Mouse (Mus musculus): Measurements from ENCODE around the gene Pld5.

Pld5 gene

DNA sequence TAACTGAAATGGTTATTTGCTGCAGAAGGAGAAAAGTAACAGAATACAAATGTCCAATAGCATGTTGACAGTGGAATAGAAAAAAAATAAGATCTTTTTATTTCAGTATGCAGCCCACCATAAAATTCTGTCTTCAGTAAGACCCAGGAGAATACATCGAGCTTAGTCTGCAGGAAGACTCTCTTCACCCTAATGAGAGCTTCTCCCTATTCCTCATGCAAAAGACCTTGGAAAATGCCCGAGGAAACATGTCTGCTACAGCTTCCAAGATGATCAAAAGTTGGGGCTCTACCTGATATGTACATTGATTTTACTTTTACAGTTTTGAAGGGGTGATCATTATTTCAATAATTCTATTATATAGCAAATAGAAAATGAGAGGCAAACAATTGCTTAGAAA lies 108.0 kb downstream of the Pld5 start:
- DNase-seq: no peak

DNA sequence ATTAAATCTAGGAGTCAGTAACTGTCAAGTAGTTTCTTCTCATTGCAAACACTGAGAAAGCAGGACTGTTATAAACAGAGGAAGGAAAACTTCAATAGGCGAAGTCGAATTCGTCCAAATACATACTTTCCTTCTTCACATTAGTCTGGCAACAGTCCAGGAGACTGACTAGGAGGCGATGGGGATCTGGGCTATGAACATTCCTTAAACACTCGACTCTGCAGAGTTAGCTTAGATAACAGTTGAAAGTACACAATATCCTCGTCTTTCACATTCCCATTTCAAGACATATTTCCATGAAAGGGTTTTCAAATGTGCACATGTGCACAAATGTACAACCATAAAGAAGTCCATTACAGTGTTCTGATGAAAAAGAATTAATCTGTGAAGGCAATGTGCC lies 129.8 kb downstream of the Pld5 start:
- no peak for DNase-seq

GRCm38 (mm10) chr1:176134379-176134778 lies 140.7 kb downstream of the Pld5 start:
- no peak for DNase-seq

DNA sequence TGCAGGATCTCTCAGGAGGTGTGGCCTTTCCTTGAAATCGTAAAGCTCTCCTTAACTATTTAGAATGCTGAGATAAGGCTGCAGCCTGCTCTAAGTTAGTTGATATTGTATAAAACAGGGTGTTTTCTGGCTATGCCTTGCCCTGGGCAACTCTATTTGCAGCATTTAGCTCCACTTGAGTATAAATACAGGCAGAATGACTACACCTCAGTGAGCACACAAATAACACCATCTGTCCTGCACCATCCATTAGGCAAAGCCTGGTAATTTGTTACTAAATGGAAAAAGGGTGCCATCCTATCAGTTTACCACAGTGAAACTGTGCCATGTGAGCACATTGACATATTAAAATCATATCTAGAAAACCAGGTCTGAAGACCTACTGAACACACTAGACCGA lies 149.3 kb downstream of the Pld5 start:
- peak; percentile 90 for DNase-seq

GRCm38 (mm10) chr1:176124441-176124840 lies 150.7 kb downstream of the Pld5 start:
- peak; percentile 47 for DNase-seq

DNA sequence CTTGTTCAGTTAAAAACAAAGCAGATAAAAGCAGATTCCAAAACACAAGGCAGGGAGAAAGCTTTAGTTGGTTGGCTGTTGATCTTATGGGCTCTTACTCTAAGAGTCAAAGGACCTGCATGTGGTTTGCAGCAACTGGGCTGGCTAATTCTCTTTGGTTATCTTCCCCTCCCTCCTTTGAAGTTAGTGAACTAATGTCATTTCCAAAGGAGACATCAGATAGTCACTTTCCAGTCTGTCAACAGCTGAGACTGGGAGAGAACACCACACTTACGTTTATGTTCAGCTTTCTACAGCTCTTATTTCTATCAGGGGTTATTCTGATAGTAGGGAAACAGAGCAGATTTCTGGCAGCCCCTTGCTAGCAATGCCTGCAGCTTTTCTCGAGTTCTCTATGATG lies 151.3 kb downstream of the Pld5 start:
- no peak for DNase-seq

DNA sequence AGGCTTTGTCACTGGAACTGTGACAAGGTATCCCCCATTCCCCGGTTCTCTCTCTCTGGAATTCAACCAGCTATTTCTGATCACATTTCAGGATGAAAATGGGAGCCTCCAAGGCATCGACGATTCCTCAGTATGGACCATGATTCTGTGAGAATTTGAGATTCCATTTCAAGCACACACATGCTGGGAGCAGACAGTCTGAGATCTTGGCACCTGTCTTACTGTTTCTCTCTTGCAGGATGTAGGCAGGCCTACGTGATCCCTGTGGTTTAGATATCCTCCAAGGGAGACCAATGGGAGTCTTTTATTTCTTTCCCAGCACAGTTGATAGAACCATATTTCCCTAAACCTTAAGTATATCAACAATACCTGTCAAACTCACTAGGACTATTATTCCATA lies 159.5 kb downstream of the Pld5 start:
- peak; percentile 68 for DNase-seq

DNA sequence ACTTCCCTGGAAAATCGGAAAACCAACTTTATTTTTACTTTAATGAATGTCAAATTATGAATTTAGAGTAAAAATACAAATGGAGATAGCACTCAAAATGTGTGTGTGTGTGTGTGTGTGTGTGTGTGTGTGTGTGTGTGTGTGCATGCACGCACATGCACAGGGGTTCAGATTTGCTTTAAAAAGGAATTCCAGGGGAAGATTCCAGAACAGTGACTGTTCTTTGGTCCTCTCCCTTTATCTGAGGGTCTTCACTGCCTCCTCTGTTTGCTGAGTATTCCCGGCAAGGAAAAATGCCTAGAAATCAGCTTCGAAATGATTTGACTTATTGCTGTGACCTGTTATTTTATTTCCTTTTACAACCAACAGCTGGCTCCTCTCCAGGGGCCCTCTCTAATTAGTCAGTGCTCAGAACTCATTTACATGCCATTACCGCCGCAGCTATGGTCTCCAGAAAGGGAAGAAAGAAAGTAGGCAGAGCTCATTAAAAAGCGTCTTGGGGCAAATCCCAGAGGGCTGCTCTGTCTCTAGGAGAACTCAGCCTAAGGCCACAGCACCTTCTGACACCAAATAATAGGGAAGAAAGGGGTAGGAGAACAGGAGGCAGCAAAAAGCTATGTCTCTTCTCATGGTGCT lies 176.3 kb downstream of the Pld5 start:
- DNase-seq: peak; percentile 53

DNA sequence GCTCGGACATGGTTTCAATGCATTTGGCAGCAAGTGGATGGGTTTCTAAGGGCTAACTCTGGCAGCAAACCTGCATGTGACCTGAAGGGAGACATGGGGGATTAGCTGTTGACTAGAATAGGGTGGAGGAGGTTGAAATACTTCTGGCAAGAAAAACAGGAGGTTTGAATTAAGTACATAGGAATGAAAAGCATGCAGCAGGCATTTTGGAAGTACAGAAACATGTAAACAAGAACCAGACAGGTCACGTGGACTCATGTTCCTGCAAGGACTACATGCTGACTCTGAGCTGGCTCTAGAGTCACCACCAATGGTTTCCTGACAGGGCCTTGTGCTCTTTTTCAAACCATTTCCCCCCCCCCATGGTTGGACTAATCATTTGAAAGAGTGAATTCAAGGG lies 183.0 kb downstream of the Pld5 start:
- DNase-seq: no peak

DNA sequence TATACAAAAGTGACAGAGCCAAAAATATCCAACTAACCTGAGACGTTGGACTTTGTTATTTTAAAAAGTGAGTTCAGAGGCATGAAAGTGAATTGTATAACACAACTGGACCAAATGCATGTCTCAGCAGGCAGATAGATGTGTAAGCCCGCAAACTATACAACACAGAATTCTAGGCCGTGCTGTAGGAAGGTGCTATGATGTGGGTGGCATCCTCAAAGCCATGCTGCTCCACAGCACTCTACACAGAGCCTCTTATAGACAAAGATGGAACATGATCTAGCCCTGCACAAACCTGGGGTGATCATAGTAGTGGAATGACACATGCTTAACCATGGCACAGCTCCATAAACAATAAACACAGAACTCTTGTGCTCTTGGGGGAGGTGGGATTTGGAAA lies 185.7 kb downstream of the Pld5 start:
- no peak for DNase-seq

DNA sequence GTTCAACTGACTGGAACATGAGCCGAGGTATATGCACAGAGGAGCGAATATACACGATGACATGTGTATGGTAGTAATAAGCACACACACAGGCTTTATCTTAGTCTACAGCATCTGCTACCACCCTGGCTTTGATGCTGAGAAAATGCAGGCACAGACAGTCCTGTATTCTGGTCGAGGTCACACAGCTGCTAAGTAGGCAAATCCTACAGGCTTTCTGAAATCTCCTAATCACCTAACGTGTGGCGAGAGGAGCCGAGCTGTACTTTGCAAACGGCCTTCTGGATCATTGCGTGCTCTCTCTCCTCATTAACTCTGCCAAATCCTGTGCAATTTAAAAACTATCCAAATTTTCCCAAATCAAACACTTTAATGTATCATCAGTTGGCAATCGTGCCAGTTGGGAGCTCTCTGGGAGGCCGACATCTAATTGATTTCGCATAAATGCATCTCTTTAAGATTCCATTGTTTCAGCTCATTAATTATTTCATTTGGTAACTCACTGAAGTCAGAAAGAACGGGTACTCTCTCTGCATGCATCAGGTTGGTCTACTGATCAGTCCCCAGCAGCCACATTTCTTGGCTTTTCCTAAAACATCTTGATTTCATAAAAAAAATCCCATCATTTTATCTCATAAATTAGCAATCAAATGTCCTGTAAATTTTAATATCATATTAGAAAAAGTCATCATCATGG lies 189.0 kb downstream of the Pld5 start:
- DNase-seq: no peak

DNA sequence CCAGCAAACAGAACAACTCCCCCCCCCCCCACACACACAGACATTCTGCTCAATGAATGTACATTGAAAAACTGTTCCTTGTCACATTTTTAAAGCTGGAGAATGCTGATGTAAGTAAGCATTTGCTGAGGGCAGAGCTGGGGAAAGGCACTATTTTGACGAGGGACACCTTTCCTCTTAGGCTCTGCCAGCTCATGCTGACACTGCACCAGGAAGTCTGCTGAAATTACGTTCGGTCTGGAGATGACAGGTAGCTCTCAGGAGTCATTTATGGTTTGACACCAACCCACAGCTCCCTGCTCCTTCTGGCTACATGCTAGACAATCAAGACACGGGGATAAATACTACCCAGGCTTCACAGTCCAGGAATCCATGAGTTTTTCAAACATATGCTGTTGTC lies 192.8 kb downstream of the Pld5 start:
- DNase-seq: peak; percentile 46

- DNase-seq: no peak
These were observed 194.1 kb downstream of the Pld5 start for GRCm38 (mm10) chr1:176080969-176081368.

- no peak for DNase-seq
These were observed 196.7 kb downstream of the Pld5 start for GRCm38 (mm10) chr1:176078410-176078809.

GRCm38 (mm10) chr1:176076799-176077198 lies 198.3 kb downstream of the Pld5 start:
- DNase-seq: no peak

GRCm38 (mm10) chr1:176075810-176076209 lies 199.3 kb downstream of the Pld5 start:
- no peak for DNase-seq

DNA sequence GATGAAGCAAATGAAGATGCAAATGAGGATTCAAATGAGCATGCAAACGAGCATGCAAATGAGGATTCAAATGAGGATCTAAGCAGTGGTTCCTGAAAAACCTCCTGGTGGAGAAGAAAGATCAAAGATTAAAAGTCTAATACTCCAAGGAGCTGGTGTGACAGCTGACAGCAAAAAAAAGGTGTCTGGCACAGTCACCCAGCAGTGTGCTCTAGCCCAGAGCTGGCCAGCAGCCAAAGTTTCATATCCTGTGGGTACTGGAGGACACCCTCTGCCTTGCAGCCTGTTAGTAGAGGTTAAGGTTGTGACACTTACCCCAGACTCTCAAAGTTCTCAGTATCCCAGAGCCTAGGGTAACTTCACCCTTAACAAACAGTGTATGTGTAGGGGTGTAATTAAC lies 199.7 kb downstream of the Pld5 start:
- peak; percentile 84 for DNase-seq

- no peak for DNase-seq
These were observed 200.6 kb downstream of the Pld5 start for GRCm38 (mm10) chr1:176074526-176074925.

DNA sequence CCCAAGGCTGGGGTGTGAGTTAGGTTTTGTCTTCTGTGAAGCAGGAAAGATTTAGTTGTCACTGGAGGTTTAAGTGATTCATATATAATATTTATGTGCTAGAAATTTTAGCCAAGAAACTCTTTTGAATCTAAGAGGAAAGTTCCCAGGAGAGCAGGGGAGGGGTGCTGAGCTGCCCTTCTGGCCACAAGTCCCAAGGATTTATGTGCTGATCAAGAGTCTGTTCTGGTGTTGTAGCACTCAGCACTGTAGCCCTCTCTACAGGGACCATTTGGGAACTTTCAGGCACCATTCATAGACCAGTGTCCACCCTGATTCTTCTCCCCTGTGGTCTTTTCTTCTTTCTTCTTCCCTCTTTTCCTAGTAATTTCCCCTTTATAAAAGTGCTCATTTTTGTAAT lies 209.8 kb downstream of the Pld5 start:
- no peak for DNase-seq

- DNase-seq: peak; percentile 67
These were observed 210.6 kb downstream of the Pld5 start for GRCm38 (mm10) chr1:176064471-176064870.

DNA sequence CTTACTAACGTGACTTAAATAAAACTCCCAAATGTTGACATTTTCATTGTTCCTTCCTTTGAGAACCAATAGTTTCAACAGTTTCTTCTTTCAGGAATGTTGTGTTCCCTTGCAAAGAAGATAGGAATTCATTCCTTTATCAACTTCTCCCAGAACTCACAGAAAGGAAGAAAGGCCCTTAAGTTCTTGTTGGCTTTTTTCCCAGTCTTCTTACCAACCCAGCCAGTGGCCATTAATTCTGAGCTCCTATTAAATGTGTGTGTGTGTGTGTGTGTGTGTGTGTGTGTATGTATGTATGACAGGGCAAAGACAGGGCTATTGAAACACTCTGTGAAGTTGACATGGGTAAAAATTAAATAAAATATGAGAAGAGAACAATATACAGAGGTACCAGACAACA lies 221.5 kb downstream of the Pld5 start:
- no peak for DNase-seq

- peak; percentile 52 for DNase-seq
These were observed 228.1 kb downstream of the Pld5 start for GRCm38 (mm10) chr1:176046995-176047394.

DNA sequence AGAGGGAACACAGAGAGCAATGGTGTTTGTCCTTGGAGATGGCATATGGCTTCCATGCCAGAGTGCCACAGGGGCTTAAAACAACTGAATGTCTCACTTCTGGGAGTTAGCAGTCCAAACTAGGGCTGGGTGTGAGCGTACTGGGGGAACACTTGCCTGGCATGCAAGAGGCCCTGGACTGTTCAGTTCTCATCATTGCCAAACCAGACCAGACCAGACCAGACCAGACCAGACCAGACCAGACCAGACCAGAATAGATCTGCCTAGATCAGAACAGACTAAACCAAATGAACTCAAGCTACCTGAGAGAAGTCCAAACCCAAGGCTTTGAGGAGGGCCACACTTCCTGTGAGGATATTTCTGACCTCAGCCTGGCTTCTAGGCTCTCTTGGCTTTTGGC lies 228.7 kb downstream of the Pld5 start:
- DNase-seq: no peak

DNA sequence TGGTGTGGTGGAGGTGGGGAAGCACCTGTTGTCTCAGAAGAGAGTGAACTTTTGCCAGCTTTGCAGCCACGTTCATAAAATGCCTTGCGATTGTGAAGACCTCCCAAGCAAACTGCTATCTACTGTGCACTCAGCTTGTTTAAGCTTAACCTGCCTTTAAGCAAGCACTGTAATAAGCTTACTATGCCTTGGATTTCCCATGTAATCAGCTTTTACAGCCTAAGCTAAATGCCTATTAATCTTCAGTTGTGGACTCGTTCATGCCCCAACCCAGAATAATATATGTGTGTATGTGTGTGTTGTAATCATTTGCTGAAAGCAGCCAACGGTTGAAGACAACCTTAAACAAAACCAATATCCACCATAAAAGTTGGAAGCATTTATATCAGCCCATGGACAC lies 232.1 kb downstream of the Pld5 start:
- no peak for DNase-seq

DNA sequence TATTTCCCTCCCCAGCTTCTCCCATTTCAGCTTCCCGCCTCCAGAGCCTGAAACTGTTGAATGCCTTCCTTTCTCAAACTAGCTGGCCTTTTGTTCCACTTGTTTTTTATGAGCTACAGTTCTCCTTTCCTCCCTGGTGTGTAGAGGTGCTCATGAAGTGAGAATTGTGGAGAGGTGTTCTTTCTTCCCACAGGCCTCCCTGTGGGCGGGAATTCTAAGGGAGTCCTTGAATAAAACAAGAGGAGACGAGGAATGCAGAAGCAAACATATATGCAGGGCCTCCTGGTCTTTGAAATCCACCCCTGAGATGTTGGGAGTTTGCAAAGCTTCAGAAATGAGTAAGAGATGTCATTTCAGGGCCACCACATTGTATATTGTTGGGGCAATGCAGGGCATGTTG lies 235.2 kb downstream of the Pld5 start:
- no peak for DNase-seq
